Mouse (Mus musculus) cerebellum, adult 8-10 months (tissue): ENCODE measurements around the gene Zfp607b.
A peak's percentile ranks its signal among the peaks of the same experiment; 100 is the strongest.

ENCODE experiments used
- DNase-seq: peaks from one replicate; pipeline ENCODE4 v3.0.0; 2022

The Zfp607b gene

DNA sequence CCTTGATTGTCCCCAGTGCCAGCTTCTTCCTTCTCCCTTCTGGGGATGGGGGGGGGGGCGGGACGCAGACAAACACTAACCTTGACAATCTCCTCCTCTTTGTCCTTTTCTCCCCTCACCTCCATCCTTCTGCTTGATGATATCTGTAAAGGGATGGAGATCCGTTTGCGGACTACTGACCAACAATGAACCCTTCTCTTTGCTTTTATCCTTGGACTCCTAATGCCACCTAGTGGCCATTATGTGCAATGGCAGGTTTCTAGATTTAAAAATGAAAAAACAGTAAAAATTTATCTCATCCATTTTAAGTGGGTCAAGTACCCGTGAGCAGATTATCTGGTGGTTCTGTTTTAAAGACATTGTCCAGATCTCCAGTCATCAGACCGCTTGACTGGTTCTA lies 3.5 kb upstream of the Zfp607b start:
- no peak for DNase-seq

DNA sequence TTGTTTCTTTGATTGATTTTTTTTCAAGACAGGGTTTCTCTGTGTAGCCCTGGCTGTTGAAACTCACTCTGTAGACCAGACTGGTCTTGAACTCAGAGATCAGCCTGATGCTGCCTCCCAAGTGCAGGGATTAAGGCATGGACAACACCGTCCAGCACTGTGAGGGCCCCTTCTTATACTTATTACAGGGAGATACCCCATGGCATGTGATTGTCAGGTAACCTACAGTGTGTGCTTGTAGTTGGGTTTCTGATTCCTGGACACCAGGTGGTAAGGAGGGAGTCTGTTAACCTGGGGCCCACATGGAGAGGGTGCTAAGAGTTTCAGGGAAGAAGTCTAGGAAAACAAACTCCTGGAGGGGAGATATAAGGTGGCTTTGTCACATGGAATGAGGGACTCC lies 2.1 kb upstream of the Zfp607b start:
- DNase-seq, result no peak

DNA sequence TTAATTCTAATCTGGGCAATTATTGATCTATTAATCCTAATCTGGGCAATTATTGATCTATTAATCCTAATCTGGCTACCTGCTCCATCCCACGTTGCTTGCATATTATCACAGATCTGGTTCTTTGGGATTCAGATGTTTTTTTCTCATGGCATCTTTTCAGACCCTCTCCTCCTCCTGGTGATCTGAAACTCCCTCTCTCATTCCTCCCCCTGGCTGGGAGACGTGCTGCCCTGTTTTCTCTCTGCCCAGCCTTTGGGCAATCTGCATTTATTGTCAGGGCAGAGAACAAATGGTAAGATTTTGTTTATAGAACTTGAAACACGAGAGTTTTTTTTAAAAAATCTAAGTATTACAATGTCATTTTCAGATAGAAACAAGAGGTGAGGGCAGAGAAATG lies 1.3 kb upstream of the Zfp607b start:
- DNase-seq, result no peak

DNA sequence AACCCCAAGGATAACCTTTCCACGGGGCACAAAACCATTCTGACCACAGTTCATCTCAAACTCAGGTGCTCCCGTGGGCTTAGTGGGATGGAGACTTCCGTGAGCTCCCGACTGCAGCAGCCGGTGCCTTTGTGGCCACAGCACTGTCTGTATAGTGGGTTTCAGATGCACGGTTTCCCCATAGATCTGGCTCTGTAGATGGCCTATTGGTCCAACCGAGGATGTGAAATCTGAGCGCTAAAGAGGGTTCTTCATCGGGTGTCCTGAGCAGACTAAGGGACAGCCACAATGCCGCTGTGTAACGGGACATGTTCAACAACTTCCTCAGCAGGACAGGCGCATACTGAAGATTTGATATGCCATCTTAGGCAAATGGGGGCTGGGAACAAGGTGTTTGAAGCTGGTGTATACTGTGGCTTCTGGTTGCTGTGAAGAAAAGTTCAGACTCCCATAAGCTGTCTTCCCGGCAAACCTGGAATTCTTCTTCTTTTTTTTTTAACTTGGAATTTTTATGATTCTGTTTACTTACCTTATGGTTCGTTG lies 823 bp upstream of the Zfp607b start:
- no peak for DNase-seq

DNA sequence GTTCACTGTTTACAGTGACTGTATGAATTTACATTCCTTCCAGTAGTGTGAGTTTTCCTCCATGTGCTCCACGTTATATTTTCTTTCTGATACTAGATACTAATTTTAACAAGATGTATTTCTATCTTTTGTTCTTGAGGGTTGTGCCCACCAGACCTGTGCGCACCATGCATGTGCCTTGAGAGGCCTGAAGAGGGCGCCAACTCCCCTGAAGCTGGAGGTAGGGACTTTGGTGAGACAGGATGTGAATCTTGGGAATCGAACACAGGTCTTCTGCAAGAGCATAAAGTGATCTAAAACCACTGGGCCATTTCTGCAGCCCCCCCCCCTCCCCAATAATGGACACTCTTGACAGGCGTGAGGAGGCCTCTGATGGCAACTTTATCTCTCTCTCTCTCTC lies 1.9 kb downstream of the Zfp607b start:
- DNase-seq, result no peak

DNA sequence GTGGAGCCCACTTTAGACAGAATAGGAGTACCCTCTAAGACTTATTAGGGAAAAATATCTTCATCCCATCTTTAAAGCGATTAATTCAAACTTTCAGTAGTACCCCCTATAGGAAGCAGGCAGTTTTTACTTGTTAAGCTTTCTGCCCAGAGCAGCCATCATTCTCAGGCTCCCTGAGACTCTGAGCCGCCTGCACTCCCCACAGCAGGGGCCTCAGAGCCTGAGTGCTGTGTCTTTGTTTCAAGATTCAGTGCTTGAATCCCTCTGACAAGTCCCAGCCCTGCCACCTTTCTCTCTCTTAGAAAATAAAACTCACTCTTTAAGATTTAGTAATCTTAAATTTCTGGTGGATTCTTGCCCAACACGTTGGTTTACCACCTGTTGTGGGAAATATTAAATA lies 7.6 kb downstream of the Zfp607b start:
- no peak for DNase-seq

DNA sequence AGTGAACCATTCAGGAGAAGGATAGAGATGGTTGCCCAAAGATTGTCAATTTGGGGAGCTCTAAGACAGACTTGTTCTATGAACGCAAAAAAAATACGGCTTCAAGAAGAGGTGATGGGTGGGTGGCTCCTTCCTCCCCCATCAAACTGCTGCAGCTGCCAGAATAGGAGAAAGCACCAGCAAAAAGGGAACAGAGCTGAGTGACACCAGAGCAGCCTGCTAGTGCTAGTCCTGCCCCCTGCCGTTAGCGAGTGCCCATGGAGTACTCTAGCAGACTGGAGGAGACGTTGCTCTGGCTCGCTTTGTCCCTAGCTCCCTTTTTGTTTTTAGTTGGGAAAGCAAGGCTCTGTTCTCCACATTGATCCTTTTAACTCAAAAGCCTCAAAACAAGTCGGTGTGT lies 21.3 kb downstream of the Zfp607b start:
- DNase-seq, result no peak

DNA sequence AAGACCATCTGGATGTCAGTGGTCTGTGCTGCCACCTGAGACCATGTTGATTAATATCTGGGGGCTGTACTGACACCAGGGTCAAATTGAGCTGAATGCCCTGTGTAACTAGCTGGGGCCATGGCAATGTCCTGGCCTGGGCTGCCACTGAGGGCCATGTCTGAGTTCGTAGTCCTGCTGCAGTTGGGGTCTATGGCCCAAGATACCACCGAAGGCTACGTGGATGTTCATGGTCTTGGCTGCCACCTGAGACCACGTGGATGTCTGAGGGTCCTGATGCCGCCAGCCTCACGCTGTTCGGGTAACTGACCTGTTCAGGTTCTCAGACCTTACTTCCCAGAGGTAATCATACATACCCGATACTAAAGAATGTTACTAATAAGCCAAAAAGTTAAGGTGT lies 32.8 kb downstream of the Zfp607b start:
- DNase-seq, result no peak

DNA sequence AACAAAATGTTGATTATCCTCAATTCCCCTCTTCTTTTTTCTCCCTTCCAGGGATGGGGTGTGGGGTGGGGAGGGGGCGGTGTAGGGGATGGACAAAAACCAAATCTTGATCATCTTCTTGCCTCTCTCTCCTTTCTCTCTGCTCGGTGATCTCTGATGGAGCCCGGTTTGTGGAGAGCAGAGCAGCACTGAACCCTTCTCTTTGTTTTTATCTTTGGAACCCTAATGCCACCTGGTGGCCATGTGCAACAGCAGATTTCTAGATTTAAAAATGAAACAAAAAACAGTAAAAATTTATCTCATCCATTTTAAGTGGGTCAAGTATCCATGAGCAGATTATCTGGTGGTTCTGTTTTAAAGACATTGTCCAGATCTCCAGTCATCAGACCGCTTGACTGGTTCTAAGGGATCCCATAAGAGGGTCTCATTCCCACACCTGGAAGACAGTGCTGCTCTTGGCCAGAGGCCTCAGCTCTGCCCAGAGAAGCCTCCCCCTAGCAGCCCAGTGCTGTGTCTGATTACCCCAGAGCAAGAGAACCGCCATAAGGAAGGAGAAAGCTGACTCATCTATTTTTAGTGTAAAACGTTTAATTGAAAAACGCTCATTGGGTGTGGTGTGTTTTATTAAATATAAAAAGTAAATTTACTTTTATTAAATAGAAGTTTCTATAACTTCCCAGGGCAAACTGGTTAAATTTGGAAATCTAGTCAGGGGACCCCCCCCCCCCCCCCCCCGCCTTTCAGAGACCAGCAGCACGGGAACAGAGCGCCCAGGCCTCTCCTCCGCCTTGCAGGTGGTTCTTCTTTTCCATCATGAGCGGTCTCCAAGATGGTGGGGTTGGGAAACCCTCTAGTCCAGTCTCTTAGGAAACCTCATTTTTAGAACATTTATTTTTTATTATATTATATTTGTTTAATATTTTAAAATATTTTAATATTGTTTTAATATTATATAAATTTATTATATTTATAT lies 36.7 kb downstream of the Zfp607b start:
- peak; percentile 54 for DNase-seq

DNA sequence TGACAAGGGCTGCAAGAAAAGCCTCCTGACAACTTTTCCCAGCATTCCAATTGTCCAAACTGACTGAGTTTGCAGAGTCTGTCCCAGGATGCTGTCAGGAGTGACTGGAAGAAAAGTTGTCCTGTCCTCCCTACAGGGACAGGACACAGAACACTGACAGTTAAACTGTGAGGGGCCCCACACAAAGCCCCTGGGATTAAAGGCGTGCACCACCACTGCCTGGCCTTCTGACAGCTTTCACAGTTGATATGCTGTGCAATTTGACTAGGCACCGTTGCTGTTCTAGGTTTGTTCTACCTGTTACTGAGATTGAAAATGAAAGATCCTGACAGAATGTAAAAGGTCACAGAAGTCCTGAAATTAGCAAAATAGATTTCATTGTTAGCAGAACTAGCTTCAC lies 38.3 kb downstream of the Zfp607b start:
- DNase-seq, result no peak

DNA sequence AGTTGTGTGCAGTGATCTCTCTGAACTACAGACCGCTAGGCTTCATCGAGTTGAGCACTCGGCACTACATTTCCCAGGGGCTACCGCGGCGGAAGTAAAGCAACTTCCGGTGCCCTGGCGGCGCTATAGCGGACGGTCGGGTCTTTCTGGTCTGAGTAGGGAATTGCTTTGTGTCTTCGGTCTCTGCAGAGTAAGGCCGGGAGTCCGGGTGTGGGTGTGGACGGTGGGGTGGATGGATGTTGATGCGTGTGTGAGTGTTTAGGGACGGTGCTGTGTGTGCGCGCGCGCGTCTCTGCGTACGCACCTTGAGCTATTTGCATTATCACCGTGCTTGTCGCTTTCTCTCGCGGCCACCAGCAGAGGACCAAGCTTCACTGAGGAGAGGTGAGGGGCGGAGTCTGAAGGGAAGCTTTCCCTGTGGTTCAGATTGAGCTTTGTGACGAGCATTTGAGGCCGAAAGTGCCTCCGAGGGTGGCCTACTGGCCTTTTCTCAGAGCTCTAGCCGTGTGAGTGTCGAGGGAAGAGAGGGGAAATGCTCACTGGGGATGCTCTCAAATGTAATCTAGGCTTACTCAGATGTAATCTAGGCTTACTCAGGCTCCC lies 42.2 kb downstream of the Zfp607b start, which contains the start of gene Zfp60:
TSS of gene Zfp60 (plus strand) at position 109 of the 603 bp plus-strand sequence.
- DNase-seq, result peak; percentile 84

DNA sequence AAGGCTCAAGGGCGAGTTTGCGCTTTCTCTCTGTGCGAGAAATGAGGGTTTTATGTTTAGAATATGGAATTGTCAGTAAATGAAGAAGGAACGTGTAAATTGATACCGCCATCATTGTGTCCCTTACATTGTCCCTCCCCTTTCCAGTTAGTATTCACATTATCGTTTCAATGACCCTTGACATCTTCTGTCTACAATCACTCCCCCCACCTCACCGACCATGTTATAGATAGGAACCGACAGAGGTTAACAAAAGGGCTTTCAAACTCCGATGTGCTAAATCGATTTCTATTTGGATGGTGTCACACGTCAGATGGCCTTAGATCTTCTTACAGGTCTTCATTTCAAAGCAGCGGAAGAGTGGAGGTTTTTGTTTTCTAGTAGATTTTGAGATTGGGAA lies 42.8 kb downstream of the Zfp607b start:
- DNase-seq, result no peak

DNA sequence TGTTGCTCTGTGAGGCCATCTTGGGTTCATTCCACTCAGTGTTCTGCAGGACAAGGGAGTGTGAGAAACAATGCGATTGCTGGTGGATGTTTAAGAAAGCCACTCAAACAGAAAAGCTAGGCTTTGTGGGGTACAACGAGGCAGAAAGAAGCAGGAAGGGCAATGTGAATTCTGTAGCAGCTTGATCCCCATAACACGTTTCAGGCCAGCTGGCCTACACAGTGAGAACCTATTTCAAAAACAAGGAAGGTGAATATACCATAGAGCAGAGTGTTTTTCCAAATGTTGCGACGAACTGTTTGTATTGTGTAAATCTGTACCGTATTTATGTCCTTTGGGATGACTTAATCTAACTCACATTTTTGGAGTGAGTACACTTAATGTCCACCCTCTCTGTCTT lies 43.4 kb downstream of the Zfp607b start:
- no peak for DNase-seq

DNA sequence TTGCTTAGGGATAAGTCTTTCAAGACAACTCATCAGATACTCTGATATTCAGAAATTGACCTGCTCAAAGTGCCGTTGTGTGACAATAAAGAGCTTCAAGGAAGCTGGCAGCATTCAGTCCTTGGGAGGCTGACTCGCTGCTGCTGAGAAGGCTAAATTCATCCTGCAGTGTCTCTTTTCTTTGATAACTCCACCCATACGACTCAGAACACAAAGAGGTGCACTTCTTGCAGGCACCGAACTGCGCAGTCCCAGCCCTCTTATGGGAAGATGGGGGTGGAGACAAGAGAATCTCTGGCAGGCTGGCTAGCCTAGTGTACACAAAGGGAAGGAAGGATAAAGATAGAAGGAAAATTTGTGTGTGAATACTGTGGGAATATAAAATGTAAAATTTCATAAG lies 46.3 kb downstream of the Zfp607b start:
- DNase-seq, result no peak
